Comparison of ENCODE assay signal across 8 mouse cellular contexts in genomic region chr1:135452259-135452658, GRCm38 (mm10). TPM values are rescaled to one million over a fixed set of nuclear protein-coding genes. Genes with fewer than 3 reads are reported as not detected.
DNase-seq lines count a peak whose midpoint lies in the region; ATAC-seq and TF ChIP-seq lines count a peak whose summit lies in the region.

No protein-coding gene starts in this region.

- H3K9me3 ChIP-seq in liver, postnatal 0 days (ENCODE audit: low read length), result no peaks in the 10 kb centered on the region

- no peak overlapping the region for H3K4me2 ChIP-seq in liver, postnatal 0 days (ENCODE audit: low read depth, low read length)

- no peak for TF ChIP-seq EP300 in liver, postnatal 0 days (IDR thresholded peaks at IDR 0.05; ENCODE audit: low read depth)

- no peak overlapping the region for H3K4me3 ChIP-seq in liver, postnatal 0 days (ENCODE audit: low read depth, low read length)

- no peaks in the 10 kb centered on the region for H3K4me1 ChIP-seq in liver, postnatal 0 days (ENCODE audit: insufficient read depth)

- H3K27ac ChIP-seq in liver, postnatal 0 days (ENCODE audit: low read depth), result no peak overlapping the region

- peak; percentile 56 for TF ChIP-seq CTCF in liver, postnatal 0 days (IDR thresholded peaks at IDR 0.05; ENCODE audit: low read depth)

- ATAC-seq in cerebellum, adult (ENCODE audit: insufficient number of reproducible peaks, low FRiP score, low TSS enrichment), result no peak
- no peak for ATAC-seq in liver, postnatal 0 days

- H3K27me3 ChIP-seq in liver, postnatal 0 days (ENCODE audit: insufficient read depth, low read length), result no peaks in the 10 kb centered on the region

- peak; percentile 71 to 74 for DNase-seq in cerebellum, postnatal 10 days
- peak; percentile 45 to 66 for DNase-seq in left cerebral cortex, postnatal 25 days (ENCODE audit: low spot score in 2 of 2)
- DNase-seq in left cerebral cortex, adult 9 months (ENCODE audit: low spot score in 2 of 2), result no peak
- peak; percentile 61 for DNase-seq in ZHBTc4 (ENCODE audit: low read depth, low spot score)
- peak; percentile 39 for DNase-seq in liver, postnatal 0 days
- DNase-seq in thymus, postnatal 4 days, result peak; percentile 68
- DNase-seq in adrenal gland, adult 18-20 months (ENCODE audit: low spot score in 2 of 2), result no peak

- H3K36me3 ChIP-seq in liver, postnatal 0 days (replicated peaks; ENCODE audit: insufficient read depth, low read length), result no peaks in the 10 kb centered on the region

- WGBS in liver, postnatal 0 days (ENCODE audit: insufficient replicate concordance), result 57% methylated on average over 10 of the region's 10 CpGs

- intact Hi-C loops in left cerebral cortex, postnatal 25 days (cut with DNase I), result no loop called here

- H3K9ac ChIP-seq in liver, postnatal 0 days (replicated peaks), result no peak overlapping the region

RNA-seq across cellular contexts. Expression of gene Ipo9, which starts 22.0 kb away (rescaled TPM):
- total RNA-seq in left cerebral cortex, postnatal 25 days (2021), result 100 to 1,000 TPM; 169 to 173 TPM
- polyA plus RNA-seq in liver, postnatal 0 days (2015; fragmentation: Nextera tagmentation; extraction: Ambion mirVana), result 10.2 and 12.1 TPM in 2 replicates
- total RNA-seq in adrenal gland, adult 18-20 months (2021), result 10 to 100 TPM; 55.5 to 87.5 TPM

Comparison
In these comparisons a context has a peak if more than half of its experiments do, and no peak if none do; other contexts are left out.
1. DNase-seq: peak in cerebellum, postnatal 10 days (2 of 2), left cerebral cortex, postnatal 25 days (2 of 2), ZHBTc4 (single experiment), liver, postnatal 0 days (single experiment) and thymus, postnatal 4 days (single experiment); none in left cerebral cortex, adult 9 months (0 of 2) and adrenal gland, adult 18-20 months (0 of 2).